Mouse (Mus musculus) liver, embryonic 18 days (tissue): Measurements from ENCODE around the gene Cpsf6. TPM values are rescaled to one million over a fixed set of nuclear protein-coding genes. Genes with fewer than 3 reads are reported as not detected.

Experiments used
- polyA plus RNA-seq: library from polyadenylated mRNA; depleted of rRNA; stranded (reverse); fragments of >200 nt; gene quantifications from 2 replicates; pipeline ENCODE4 v1.2.3, GENCODE M21; 2012; rRNA removed

Gene Cpsf6
- polyA plus RNA-seq, result 19.7 and 21.7 TPM in 2 replicates

GRCm38 (mm10) chr10:117379908-117380307, at the start of gene Cpsf6:
TSS of gene Cpsf6 (minus strand) at chr10:117380015.

Other genes starting within 250 kb of the Cpsf6 start
- gene Frs2, start 231.5 kb downstream of the Cpsf6 start, polyA plus RNA-seq, result 7.0 and 8.8 TPM in 2 replicates
- gene Yeats4, start 155.5 kb downstream of the Cpsf6 start, polyA plus RNA-seq, result 26.9 and 28.8 TPM in 2 replicates
- not detected in 2 replicates for gene 9530003J23Rik, start 141.3 kb downstream of the Cpsf6 start, polyA plus RNA-seq
- gene Lyz2, start 97.7 kb downstream of the Cpsf6 start, polyA plus RNA-seq, result 470 and 559 TPM in 2 replicates
- 0.23 and 0.30 TPM in 2 replicates for gene Lyz1, start 87.1 kb downstream of the Cpsf6 start, polyA plus RNA-seq
- gene Cpm, start 249.5 kb upstream of the Cpsf6 start, polyA plus RNA-seq, result 6.1 and 11.4 TPM in 2 replicates